Mouse (Mus musculus) midbrain, embryonic 14.5 days (tissue): ENCODE measurements around the gene Ddx20. TPM values are rescaled to one million over a fixed set of nuclear protein-coding genes. Genes with fewer than 3 reads are reported as not detected.

Experiments
- ATAC-seq: fragments of 200-750 bp; cut with Nextera tagmentation; 2 replicates; pipeline ENCODE4 v1.8.0; 2017; ENCODE audit warnings: moderate number of reproducible peaks, moderate library complexity; ENCODE audit not compliant: low FRiP score, low TSS enrichment
- DNase-seq: peaks from one replicate; pipeline ENCODE4 v3.0.0-alpha.2; 2015
- H3K27ac ChIP-seq: fragments of 300-500 bp; sonication (generic); replicated peaks from 2 replicates; pipeline ENCODE4 v1.5.1; 2014; ENCODE audit warnings: mild to moderate bottlenecking, low read depth, low read length, moderate library complexity
- H3K27me3 ChIP-seq: fragments of 300-500 bp; sonication (generic); 2 replicates; pipeline ENCODE4 v1.6.1; 2014; ENCODE audit warnings: low read length, control low read depth, mixed read lengths; ENCODE audit not compliant: control insufficient read depth, insufficient read depth
- H3K36me3 ChIP-seq: fragments of 300-500 bp; sonication (generic); 2 replicates; pipeline ENCODE4 v1.6.1; 2014; ENCODE audit warnings: low read length, control low read depth; ENCODE audit not compliant: control insufficient read depth, insufficient read depth
- H3K4me1 ChIP-seq: fragments of 300-500 bp; sonication (generic); 2 replicates; pipeline ENCODE4 v1.6.1; 2014; ENCODE audit warnings: mild to moderate bottlenecking, antibody characterized with exemption, low read length, control low read depth; ENCODE audit not compliant: control insufficient read depth, insufficient read depth
- H3K4me2 ChIP-seq: fragments of 300-500 bp; sonication (generic); 2 replicates; pipeline ENCODE4 v1.6.1; 2014; ENCODE audit warnings: mild to moderate bottlenecking, low read length, moderate library complexity
- H3K4me3 ChIP-seq: fragments of 300-500 bp; sonication (generic); replicated peaks from 2 replicates; pipeline ENCODE4 v1.5.1; 2014; ENCODE audit warnings: low read depth, low read length
- H3K9ac ChIP-seq: fragments of 300-500 bp; sonication (generic); replicated peaks from 2 replicates; pipeline ENCODE4 v1.6.1; 2014; ENCODE audit warnings: mild to moderate bottlenecking, low read length, moderate library complexity
- H3K9me3 ChIP-seq: fragments of 300-500 bp; sonication (generic); 2 replicates; pipeline ENCODE4 v1.6.1; 2016; ENCODE audit warnings: low read length, control low read depth, mixed read lengths; ENCODE audit not compliant: control insufficient read depth
- WGBS: fragments of 180-500 bp; shearing (Covaris S2); extraction: QIAGEN DNeasy Blood & Tissue Kit; methylation state at CpG from one replicate; pipeline ENCODE4 v1.1.7; 2014; 5-methylcytosine and 5-hydroxymethylcytosine counted together
- polyA plus RNA-seq: library from polyadenylated mRNA; unstranded; fragments of >200 nt; fragmentation: Nextera tagmentation; extraction: Ambion mirVana; gene quantifications from 2 replicates; pipeline ENCODE4 v1.2.1, GENCODE M21; 2014

The Ddx20 gene
- polyA plus RNA-seq, result 19.1 and 32.0 TPM in 2 replicates

DNA sequence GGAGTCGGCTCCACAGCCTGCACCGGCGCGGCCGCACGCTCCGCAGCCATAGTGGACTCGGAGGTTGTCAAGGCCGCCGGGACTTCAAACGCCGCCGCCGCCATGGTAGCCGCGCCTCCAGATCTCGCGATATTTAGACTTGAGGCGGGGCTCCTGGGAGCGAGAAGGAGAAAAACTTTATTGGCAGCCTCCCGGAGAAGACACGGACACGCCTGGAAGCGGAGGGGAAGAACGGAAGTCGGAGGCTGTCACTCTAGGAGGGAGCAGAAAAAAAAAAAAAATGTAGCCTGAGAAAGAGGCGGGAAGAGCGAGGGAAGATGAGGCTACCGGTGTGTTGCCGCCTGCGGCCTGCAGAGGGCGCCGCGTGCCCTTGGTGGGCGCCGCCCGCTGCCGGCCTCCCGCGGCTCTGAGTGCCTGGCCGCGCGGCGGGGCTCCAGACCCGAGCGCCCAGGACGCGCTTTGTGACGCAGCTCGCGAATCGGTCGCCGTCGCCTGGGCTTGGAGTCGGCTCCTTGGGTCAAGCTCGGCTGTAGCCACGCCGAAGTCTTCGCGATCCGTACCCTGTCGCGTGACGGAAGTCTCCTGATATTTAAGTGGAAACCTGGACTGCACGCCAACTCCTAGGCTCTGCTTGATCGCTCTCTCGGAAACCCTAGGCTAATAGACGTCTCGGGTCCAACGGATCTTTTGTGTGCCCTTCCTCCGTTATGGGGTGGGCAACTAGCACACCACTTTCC lies at the start of gene Ddx20:
TSS of gene Ddx20 (minus strand) at position 251 of the 737 bp plus-strand sequence.
- peak within 1 kb of the TSS; percentile 92 for H3K9ac ChIP-seq
- H3K36me3 ChIP-seq, result peaks cover 17% of the 10 kb centered on the region
- H3K4me3 ChIP-seq, result peak within 1 kb of the TSS; percentile 86
- H3K9me3 ChIP-seq, result no peaks in the 10 kb centered on the region
- peak; percentile 98 for DNase-seq
- H3K27me3 ChIP-seq, result no peaks in the 10 kb centered on the region
- peak; percentile 95 for ATAC-seq
- under 1% methylated on average over 72 of the region's 72 CpGs for WGBS
- H3K4me2 ChIP-seq, result peak within 1 kb of the TSS; percentile 76
- H3K4me1 ChIP-seq, result peaks cover 5% of the 10 kb centered on the region; the same call in 1 of the 2 replicates
- H3K27ac ChIP-seq, result peak within 1 kb of the TSS; percentile 78

DNA sequence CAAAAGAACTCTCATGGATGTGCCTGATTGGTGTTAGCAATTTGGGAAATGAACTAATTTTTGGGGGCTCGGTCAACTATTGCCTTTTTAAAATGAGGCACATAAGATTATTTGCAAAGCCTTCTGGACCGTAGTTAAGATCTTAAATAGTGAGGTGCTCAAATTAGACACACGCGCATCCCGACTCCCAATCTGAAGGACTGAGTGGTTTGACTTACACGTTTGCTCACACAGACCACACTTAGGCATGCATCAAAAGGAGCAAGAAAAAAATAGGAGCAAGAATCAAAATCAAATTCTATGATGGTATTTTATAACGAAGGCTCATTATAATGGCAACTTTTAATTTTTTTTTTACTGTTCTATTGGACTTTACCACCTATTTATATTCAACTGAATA lies 49.7 kb upstream of the Ddx20 start:
- Histone ChIP-seq H3K9ac (no peak overlapping the region), H3K27ac (no peak overlapping the region), H3K9me3 (no peaks in the 10 kb centered on the region), H3K4me1 (no peaks in the 10 kb centered on the region), H3K4me2 (no peak overlapping the region), H3K36me3 (peaks cover 33% of the 10 kb centered on the region), H3K27me3 (no peaks in the 10 kb centered on the region), H3K4me3 (no peak overlapping the region)
- ATAC-seq, result no peak
- WGBS, result 95% methylated on average over 7 of the region's 7 CpGs
- DNase-seq, result no peak

GRCm38 (mm10) chr3:105736148-105736547 lies 48.8 kb upstream of the Ddx20 start:
- Histone ChIP-seq H3K4me2 (no peak overlapping the region), H3K27me3 (no peaks in the 10 kb centered on the region), H3K9me3 (no peaks in the 10 kb centered on the region), H3K4me1 (no peaks in the 10 kb centered on the region), H3K27ac (no peak overlapping the region), H3K36me3 (peaks cover 33% of the 10 kb centered on the region), H3K9ac (no peak overlapping the region), H3K4me3 (no peak overlapping the region)
- ATAC-seq (no peak), DNase-seq (no peak)
- 92% methylated on average over 1 of the region's 1 CpGs for WGBS

- Histone ChIP-seq H3K36me3 (peaks cover 37% of the 10 kb centered on the region), H3K4me3 (no peak overlapping the region), H3K9ac (no peak overlapping the region), H3K9me3 (no peaks in the 10 kb centered on the region), H3K27ac (no peak overlapping the region), H3K27me3 (no peaks in the 10 kb centered on the region), H3K4me1 (no peaks in the 10 kb centered on the region), H3K4me2 (no peak overlapping the region)
- ATAC-seq (no peak), DNase-seq (no peak)
Measured at GRCm38 (mm10) chr3:105735285-105735684, 47.9 kb upstream of the Ddx20 start.

- no peak overlapping the region for H3K27ac ChIP-seq
- no peaks in the 10 kb centered on the region for H3K27me3 ChIP-seq
- H3K4me1 ChIP-seq, result no peaks in the 10 kb centered on the region
- ATAC-seq (no peak), DNase-seq (no peak)
- no peak overlapping the region for H3K9ac ChIP-seq
- H3K9me3 ChIP-seq, result no peaks in the 10 kb centered on the region
- no peak overlapping the region for H3K4me3 ChIP-seq
- WGBS, result 90% methylated on average over 4 of the region's 4 CpGs
- peaks cover 36% of the 10 kb centered on the region for H3K36me3 ChIP-seq
- H3K4me2 ChIP-seq, result no peak overlapping the region
Measured at GRCm38 (mm10) chr3:105733538-105733937, 46.2 kb upstream of the Ddx20 start.

DNA sequence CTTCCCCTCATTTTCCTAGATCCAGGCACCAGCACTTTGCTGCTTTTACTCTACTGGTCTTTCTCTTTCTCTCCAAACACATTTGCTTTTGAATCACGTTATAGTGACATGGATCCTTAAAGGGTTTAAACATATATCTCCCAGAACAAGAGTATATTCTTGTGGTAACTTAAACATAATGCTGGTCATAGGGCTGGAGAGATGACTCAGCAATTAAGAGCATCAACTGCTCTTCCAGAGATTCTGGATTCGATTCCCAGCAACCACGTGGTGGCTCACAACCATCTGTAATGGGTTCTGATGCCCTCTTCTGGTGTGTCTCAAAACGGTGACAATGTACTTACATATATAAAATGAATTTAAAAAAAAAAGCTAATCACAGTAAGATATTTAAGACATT lies 45.0 kb upstream of the Ddx20 start:
- H3K27me3 ChIP-seq, result no peaks in the 10 kb centered on the region
- no peaks in the 10 kb centered on the region for H3K9me3 ChIP-seq
- DNase-seq (no peak), ATAC-seq (no peak)
- no peak overlapping the region for H3K4me3 ChIP-seq
- peaks cover 26% of the 10 kb centered on the region for H3K36me3 ChIP-seq
- H3K4me2 ChIP-seq, result no peak overlapping the region
- no peak overlapping the region for H3K27ac ChIP-seq
- WGBS, result 91% methylated on average over 4 of the region's 4 CpGs
- no peak overlapping the region for H3K9ac ChIP-seq
- no peaks in the 10 kb centered on the region for H3K4me1 ChIP-seq

DNA sequence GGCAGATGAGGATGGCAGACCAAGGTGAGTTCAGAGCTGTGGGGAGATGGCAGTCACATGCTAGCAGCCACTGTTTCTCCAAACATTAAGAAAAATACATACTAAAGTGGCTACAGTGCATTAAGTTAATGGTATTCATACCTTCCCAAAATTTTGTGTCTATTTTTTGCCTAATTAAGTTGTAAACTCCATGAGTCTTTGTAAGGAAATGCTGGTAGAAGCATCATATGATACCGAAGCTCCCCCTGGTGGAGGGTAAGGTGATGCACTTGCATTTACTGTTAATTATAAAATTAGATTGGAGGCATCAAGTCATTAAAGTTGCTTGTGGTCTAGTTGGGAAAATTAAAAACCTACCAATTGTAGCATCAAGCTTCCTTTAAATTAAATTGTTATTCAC lies 38.7 kb upstream of the Ddx20 start:
- H3K4me1 ChIP-seq, result no peaks in the 10 kb centered on the region
- peaks cover 4% of the 10 kb centered on the region; the same call in 1 of the 2 replicates for H3K36me3 ChIP-seq
- H3K4me2 ChIP-seq, result no peak overlapping the region
- no peak overlapping the region for H3K9ac ChIP-seq
- ATAC-seq (no peak), DNase-seq (peak; percentile 89)
- H3K4me3 ChIP-seq, result no peak overlapping the region
- no peak overlapping the region for H3K27ac ChIP-seq
- no peaks in the 10 kb centered on the region for H3K9me3 ChIP-seq
- no peaks in the 10 kb centered on the region for H3K27me3 ChIP-seq
- WGBS, result 2% methylated on average over 1 of the region's 1 CpGs

DNA sequence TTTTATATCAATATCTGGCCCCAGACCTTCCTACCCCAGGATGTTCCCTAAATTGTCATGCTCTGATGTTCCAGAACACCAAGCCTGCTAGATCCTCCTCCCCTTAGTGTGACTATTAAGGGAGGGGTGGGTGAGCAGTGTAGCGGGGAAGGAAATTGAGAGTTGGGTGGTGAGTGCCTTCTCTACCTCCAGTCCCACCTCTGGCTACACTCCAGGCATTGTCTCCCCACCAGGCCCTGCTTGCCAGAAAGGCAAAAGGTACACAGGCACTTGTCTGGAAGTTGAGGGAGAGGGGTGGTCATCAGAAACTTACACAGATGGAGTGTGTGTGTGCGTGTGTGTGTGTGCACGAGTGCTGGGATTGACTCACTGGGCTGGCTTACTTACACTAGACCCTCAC lies 35.1 kb upstream of the Ddx20 start:
- no peak for ATAC-seq
- WGBS, result 93% methylated on average over 3 of the region's 3 CpGs
- no peak overlapping the region for H3K4me3 ChIP-seq

DNA sequence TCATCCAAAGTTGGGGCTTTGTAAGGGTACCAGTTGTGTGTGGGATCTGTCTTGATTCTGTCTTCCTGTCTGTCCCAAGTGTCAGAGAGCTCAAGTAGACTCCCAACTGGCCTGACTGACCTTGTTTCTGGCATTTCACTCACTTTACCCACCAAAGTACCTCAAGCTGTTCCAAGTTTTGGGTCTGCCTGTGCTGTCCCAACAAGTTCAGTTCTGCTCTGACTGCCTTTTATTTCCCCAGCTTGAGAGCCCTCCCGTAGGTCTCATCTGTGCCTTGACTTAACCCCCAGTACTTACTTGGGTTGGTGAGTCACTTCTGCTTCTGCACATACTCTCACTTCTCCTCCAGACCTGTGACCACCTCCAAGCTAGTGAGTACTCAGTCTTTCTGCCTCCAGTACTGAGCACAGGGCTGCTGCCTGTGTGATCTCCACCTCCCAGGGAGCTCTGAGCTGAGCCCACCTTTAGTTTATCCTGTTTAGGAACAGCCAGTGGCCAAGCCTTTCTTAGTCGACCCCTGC lies 34.4 kb upstream of the Ddx20 start:
- Histone ChIP-seq H3K9ac (no peak overlapping the region), H3K4me1 (peaks cover 3% of the 10 kb centered on the region; the same call in 1 of the 2 replicates), H3K27ac (no peak overlapping the region), H3K27me3 (no peaks in the 10 kb centered on the region), H3K4me3 (no peak overlapping the region), H3K36me3 (no peaks in the 10 kb centered on the region), H3K4me2 (no peak overlapping the region), H3K9me3 (no peaks in the 10 kb centered on the region)
- 79% methylated on average over 2 of the region's 2 CpGs for WGBS
- DNase-seq (no peak), ATAC-seq (no peak)

More for the DNA sequence above, 35.1 kb upstream of the Ddx20 start:
- peaks cover 3% of the 10 kb centered on the region; the same call in 1 of the 2 replicates for H3K4me1 ChIP-seq
- no peaks in the 10 kb centered on the region for H3K36me3 ChIP-seq
- no peak overlapping the region for H3K4me2 ChIP-seq
- H3K27ac ChIP-seq, result no peak overlapping the region
- DNase-seq, result no peak
- H3K27me3 ChIP-seq, result no peaks in the 10 kb centered on the region
- H3K9me3 ChIP-seq, result no peaks in the 10 kb centered on the region
- no peak overlapping the region for H3K9ac ChIP-seq
